Mouse (Mus musculus): ENCODE measurements around the gene Pltp. TPM values are rescaled to one million over a fixed set of nuclear protein-coding genes. Genes with fewer than 3 reads are reported as not detected.
"Not testable (repeated sequence)": the region's sequence is repeated elsewhere in the genome, so short reads cannot be mapped to it uniquely, and the experiment has no call there.

Gene Pltp
- total RNA-seq, 2 experiments from 2014 or later = 67.4 to 86.9 TPM

DNA sequence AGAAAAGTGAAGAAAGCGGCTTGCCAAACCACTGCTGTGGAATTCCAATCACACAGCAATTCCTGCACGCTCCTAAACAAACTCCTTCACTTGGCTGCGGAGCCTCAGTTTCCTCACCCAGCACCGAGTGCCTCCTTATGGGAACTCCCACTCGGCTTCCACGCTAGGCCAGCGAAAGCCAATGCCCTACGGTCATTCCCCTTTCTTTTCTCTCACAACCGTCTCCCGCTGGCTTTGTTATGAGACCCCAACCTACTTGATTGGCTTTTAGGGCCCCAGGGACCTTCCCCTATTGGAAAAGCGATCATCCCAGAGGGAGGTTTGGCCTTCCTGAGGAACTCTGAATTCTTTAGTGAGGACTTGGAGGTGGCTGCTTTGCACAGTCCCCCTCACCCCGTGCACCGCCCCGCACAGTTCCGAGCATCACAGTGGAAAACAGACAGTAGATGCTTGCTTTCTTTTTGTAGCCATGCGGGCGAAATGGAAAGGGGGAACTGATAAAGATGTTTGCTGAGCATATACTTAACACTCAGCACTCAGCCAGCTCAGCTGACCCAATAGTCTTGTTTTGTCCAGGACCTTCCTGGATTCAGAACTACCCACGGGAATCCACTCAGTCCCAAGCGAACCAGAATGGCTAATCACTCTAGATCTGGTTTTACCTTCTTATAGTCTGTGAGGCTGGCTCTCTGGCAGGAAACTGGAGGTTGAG is 487 bp upstream of the Pltp start:
- no peak for TF ChIP-seq CTCF (conservative IDR thresholded peaks at IDR 0.05)
- DNase-seq (ENCODE audit: low spot score in 2 of 2) = no peak
- H3K4me3 ChIP-seq = peak overlapping the region; percentile 63
- H3K27ac ChIP-seq = peak overlapping the region; percentile 65

DNA sequence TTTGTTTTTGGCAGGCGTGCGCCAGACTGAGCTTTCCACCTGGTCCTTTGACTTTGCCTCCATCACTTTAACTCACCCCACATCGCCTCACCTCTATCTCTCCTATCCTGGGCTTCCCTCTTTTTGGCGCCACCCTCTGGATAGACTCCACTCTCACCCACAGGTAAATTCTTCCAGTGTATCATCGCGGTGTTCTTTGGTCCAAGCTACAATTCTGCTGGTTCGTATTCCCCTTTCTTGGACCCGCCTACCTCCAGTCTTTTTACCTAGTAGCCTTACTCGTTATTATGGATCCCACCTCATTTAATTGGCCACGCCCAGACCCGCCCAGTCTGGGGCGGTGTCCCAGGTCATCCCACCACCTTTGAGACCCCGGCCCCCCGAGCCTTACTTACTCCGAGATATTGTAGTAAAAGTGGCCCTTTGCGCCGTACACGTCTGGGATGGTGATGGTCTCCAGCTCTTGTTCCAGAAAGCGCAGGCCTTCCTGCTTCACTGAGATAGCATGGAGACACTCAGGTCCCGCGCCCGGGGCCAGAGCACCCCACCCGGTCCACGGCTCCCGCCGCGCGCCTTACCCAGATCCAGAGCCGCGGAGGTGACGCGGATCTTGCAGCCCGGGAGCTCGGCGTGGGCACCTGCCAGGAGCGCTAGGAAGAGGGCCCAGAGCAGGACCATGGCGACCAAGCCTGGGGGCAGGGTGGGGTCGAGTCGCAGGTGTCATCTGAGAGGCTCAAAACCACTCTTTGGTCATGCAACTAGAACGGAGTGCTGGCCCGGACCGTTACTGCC is 1.0 kb downstream of the Pltp start:
- peak; percentile 35 for TF ChIP-seq CTCF (conservative IDR thresholded peaks at IDR 0.05)
- Histone ChIP-seq H3K27ac (peak overlapping the region; percentile 46; the same call in 1 of the 2 replicates), H3K4me3 (peak overlapping the region; percentile 63)
- no peak for DNase-seq (ENCODE audit: low spot score in 2 of 2)

DNA sequence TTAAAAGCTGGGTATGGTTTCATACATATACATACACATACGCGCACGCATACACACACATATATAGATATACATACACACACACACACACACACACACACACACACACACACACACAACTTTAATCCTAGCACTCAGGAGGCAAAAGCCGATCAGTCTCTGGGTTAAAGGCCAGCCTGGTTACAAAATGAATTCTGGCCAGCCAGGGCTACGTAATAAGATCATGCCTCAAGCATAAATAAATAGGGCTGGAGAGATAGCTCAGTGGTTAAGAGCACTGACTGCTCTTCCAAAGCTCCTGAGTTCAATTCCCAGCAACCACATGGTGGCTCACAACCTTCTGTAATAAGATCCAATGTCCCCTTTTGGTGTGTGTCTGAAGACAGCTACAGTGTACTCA is 1.9 kb downstream of the Pltp start:
- H3K4me3 ChIP-seq; H3K27ac ChIP-seq; DNase-seq (ENCODE audit: low spot score in 2 of 2): not testable (repeated sequence)

DNA sequence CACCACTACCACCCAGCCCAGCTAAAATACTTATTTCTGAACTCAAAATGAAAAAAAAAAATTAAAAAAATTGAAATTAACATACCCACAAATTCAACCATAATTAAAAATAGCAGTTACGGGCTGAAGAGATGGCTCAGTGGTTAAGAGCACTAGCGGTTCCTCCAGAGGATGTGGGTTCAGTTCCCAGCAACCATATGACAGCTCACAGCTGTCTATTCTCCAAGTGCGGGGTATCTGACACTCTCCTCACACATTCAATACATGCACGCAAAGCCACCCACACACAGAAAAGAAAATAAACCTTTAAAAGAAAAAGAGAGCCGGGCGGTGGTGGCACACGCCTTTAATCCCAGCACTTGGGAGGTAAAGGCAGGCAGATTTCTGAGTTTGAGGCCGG is 7.5 kb downstream of the Pltp start:
- Histone ChIP-seq H3K27ac (no peak overlapping the region), H3K4me3 (no peak overlapping the region)
- no peak for TF ChIP-seq CTCF (conservative IDR thresholded peaks at IDR 0.05)
- no peak for DNase-seq (ENCODE audit: low spot score in 2 of 2)

DNA sequence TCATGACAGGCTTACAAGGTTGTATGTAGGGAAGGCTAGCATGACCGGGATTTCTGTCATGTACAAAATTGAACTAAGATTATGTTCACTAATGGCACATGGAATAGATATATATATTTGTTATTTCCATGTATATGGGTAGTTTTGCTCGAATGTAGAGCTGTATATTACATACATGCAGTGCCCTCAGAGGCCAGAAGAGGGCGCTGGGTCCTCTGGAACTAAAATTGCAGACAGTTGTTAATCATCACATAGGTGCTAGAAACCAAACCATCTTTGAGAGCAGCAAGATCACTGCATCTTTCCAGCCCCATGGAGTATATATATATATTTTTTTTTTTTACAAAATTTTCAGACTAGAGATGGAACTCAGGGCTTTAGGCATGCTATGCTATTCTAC is 11.7 kb downstream of the Pltp start:
- DNase-seq (ENCODE audit: low spot score in 2 of 2) = no peak
- Histone ChIP-seq H3K27ac (no peak overlapping the region), H3K4me3 (no peak overlapping the region)
- TF ChIP-seq CTCF (conservative IDR thresholded peaks at IDR 0.05) = peak; percentile 72

DNA sequence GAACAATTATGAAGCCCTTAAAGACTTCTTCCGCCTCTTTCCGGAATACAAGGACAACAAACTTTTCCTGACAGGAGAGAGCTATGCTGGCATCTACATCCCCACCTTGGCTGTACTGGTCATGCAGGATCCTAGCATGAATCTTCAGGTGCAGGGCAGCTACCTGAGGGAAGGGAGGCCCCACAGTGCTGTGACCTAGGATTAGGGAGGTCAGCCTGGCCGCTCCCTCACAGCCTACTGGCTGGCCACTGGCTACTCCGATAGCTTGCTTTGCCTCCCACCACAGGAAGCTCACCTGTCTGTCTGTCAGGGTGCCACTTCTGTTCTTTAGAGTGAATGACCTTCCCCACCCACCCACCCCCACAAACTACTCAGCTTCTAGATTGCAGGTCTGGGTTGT is 22.3 kb downstream of the Pltp start:
- DNase-seq (ENCODE audit: low spot score in 2 of 2) = no peak
- peak overlapping the region; percentile 85; the same call in 1 of the 2 replicates for H3K4me3 ChIP-seq
- no peak overlapping the region for H3K27ac ChIP-seq
- TF ChIP-seq CTCF (conservative IDR thresholded peaks at IDR 0.05) = no peak

DNA sequence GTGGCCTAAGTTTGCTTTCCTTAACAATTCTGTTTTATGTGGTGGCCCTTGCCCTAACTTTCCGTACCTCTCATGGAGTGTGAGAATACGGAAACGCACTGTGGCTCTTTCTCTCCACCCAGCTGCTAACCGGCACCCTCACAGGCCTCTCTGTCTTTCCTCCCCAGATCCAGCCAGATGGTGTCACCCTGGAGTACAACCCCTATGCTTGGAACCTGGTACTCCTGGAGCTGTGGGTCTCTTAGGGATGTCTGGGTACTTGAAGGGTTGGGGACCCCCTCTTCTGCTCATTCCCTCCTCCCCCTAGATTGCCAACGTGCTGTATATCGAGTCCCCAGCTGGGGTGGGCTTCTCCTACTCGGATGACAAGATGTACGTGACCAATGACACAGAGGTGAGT is 23.0 kb downstream of the Pltp start:
- peak; percentile 51 for TF ChIP-seq CTCF (conservative IDR thresholded peaks at IDR 0.05)
- peak overlapping the region; percentile 93 for H3K27ac ChIP-seq
- DNase-seq (ENCODE audit: low spot score in 2 of 2) = no peak
- H3K4me3 ChIP-seq = peak overlapping the region; percentile 85

DNA sequence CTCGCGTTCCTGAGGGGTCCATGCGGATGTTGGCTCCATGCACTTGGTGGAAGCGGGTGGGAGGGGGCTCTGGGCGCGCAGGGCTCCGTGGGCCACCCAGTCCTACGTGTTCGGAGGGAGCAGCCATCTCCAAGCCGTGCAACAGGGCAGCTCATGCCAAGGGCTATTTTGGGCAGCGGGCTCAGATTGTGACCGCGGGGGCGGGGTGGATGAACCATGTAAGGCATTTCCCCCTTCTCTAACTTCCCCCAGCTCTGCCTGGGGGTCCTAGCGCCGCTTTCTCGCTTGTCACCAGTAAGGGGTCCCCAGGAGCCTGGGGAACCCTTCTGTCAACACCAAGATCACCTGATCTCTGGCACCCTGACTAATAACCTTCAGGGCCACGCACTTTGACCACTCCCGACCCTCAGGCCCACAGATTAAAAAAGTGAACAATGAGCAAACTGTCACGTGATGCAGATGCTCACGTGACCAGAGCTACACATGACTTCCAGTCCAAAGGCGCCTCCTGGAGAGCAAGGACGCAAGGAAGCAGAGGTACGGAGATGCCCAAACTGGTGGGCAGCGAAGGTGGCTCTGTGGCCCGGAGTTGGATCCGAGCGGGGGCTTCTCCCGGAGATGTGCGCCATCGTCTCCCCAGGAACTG is 24.1 kb downstream of the Pltp start, which contains the start of gene Neurl2:
Neurl2 (minus strand) TSS at position 143 of the 646 bp plus-strand sequence.
- DNase-seq (ENCODE audit: low spot score in 2 of 2) = peak; percentile 83 to 84
- peak within 1 kb of the TSS; percentile 85 for H3K4me3 ChIP-seq
- peak; percentile 31 for TF ChIP-seq CTCF (conservative IDR thresholded peaks at IDR 0.05)
- peak within 1 kb of the TSS; percentile 93 for H3K27ac ChIP-seq

DNA sequence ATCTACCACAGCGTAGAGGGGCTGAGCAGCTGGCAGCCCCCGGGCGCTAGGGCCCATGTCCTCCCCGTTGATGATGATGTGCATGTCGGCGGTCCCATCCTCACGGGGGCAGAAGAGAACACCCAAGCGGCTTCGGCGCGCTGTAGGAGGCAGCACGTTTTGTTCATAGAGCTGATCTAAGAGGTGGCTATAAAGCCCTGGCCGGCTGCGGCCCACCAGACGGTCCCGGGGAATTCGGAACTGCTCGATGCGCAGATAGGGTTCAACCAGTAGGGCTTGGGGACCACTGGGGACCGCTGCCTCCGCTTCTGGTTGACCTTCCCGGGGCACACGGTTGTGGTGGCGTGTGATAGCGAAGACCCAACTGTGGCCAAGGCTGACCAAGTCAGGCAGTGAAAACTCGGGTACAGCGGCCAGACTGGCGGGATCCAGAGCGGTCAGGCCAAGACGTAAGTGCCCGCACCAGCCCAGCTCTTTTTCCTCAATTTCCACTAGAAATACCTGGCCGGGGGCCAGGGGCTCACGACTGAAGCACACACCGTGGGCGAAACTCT is 24.7 kb downstream of the Pltp start, which contains the start of gene Ctsa:
Ctsa (plus strand) TSS at position 126 of the 554 bp plus-strand sequence.
- Histone ChIP-seq H3K4me3 (peak within 1 kb of the TSS; percentile 85), H3K27ac (peak within 1 kb of the TSS; percentile 93)
- DNase-seq (ENCODE audit: low spot score in 2 of 2) = peak; percentile 77 to 80
- TF ChIP-seq CTCF (conservative IDR thresholded peaks at IDR 0.05) = peak; percentile 81

DNA sequence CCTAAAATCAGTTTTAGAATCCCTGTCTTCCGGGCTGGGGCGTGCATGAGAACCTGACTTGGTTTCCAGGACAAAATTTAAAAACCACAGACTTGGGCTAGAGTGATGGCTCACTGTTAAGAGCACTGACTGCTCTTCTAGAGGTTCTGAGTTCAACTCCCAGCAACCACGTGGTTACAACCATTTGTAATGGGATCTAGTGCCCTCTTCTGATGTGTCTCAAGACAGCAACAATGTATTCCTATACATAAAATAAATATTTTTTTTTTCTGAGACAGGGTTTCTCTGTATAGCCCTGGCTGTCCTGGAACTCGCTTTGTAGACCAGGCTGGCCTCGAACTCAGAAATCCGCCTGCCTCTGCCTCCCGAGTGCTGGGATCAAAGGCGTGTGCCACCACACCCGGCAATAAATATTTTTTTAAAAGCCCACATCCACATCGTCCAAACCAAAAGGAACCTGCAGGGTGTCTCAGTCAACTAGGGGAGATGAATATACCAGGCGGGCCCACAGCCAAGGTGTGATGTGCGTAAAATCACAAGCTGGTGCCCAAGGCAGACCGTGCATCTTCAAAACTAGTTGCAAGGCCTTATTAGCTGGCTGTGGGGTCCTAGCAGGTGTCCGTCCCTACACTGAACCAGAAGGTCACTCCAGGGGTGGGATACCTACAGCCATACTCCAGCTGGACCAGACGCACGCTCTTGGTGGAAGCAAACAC is 25.3 kb downstream of the Pltp start:
- peak overlapping the region; percentile 85 for H3K4me3 ChIP-seq
- no peak for TF ChIP-seq CTCF (conservative IDR thresholded peaks at IDR 0.05)
- H3K27ac ChIP-seq = peak overlapping the region; percentile 93
- DNase-seq (ENCODE audit: low spot score in 2 of 2) = no peak

DNA sequence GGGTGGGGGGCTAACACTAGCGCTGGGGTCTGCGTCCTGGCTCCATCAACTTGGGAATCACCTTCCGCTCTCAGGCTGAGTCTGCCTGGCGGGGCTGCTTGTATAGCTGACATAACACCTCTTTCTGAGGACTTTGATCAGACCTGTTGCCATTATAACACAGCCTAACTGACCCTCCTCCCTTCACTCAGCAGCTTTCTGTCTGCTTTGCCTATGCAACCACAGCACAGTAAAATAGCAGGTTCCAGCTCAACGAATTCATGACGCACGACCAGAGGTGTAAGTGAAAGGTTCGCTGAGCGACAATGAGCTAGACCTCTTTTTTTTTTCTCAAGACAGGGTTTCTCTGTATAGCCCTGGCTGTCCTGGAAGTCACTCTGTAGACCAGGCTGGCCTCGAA is 26.5 kb downstream of the Pltp start:
- no peak overlapping the region for H3K4me3 ChIP-seq
- no peak overlapping the region for H3K27ac ChIP-seq
- no peak for DNase-seq (ENCODE audit: low spot score in 2 of 2)
- no peak for TF ChIP-seq CTCF (conservative IDR thresholded peaks at IDR 0.05)

DNA sequence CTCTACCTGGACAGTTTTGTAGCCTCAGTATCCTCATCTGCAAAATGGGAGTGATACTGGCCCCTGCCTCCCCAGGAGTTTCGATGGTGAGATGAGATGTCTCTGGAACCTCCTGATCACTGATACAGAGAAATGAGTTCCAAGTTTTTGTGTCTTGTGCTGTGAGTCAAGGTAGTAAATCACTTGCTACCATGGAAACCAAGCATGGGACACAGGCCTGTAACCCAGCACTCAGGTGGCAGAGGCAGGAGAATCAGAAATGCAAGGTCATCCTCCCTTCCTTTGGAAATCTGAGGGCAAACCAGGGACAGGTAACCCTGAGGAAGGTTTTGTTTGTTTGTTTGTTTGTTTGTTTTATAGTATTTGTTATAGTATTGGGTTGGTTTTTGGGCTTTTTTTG is 28.4 kb downstream of the Pltp start:
- no peak overlapping the region for H3K27ac ChIP-seq
- no peak for DNase-seq (ENCODE audit: low spot score in 2 of 2)
- no peak for TF ChIP-seq CTCF (conservative IDR thresholded peaks at IDR 0.05)
- H3K4me3 ChIP-seq = no peak overlapping the region
